Mouse (Mus musculus): ENCODE results near the gene Glt6d1. TPM values are rescaled to one million over a fixed set of nuclear protein-coding genes. Genes with fewer than 3 reads are reported as not detected.
A peak's percentile ranks its signal among the peaks of the same experiment; 100 is the strongest.

Glt6d1 gene
- polyA plus RNA-seq, 1 experiment from 2014 or later, result not detected

GRCm38 (mm10) chr2:25844097-25844496 lies 28.4 kb upstream of the Glt6d1 start:
- H3K9ac ChIP-seq, result no peak overlapping the region
- 0 out of 2 replicates have a peak, but pooled peaks cover 3% of the 10 kb centered on the region for H3K27me3 ChIP-seq
- no peak overlapping the region for H3K4me3 ChIP-seq (replicated peaks)
- no peaks in the 10 kb centered on the region for H3K36me3 ChIP-seq (replicated peaks)
- H3K4me2 ChIP-seq, result no peak overlapping the region
- ATAC-seq (ENCODE audit: low FRiP score), result no peak
- WGBS, result 88% methylated on average over 3 of the region's 3 CpGs
- H3K27ac ChIP-seq, result no peak overlapping the region
- H3K9me3 ChIP-seq, result no peaks in the 10 kb centered on the region
- H3K4me1 ChIP-seq, result no peaks in the 10 kb centered on the region; the same call in none of the 2 replicates

GRCm38 (mm10) chr2:25842758-25843157 lies 27.1 kb upstream of the Glt6d1 start:
- 63% methylated on average over 1 of the region's 1 CpGs for WGBS
- peak overlapping the region; percentile 10; the same call in 1 of the 2 replicates for H3K27ac ChIP-seq

GRCm38 (mm10) chr2:25842161-25842560 lies 26.5 kb upstream of the Glt6d1 start:
- WGBS, result 76% methylated on average over 4 of the region's 4 CpGs
- Histone ChIP-seq H3K9ac (no peak overlapping the region), H3K36me3 (replicated peaks) (no peaks in the 10 kb centered on the region), H3K9me3 (no peaks in the 10 kb centered on the region), H3K27ac (no peak overlapping the region), H3K4me2 (no peak overlapping the region), H3K4me3 (replicated peaks) (no peak overlapping the region), H3K27me3 (0 out of 2 replicates have a peak, but pooled peaks cover 3% of the 10 kb centered on the region), H3K4me1 (no peaks in the 10 kb centered on the region; the same call in none of the 2 replicates)
- no peak for ATAC-seq (ENCODE audit: low FRiP score)

More at GRCm38 (mm10) chr2:25842758-25843157, 27.1 kb upstream of the Glt6d1 start:
- Histone ChIP-seq H3K27me3 (0 out of 2 replicates have a peak, but pooled peaks cover 3% of the 10 kb centered on the region), H3K4me1 (no peaks in the 10 kb centered on the region; the same call in none of the 2 replicates), H3K36me3 (replicated peaks) (no peaks in the 10 kb centered on the region), H3K9me3 (no peaks in the 10 kb centered on the region), H3K4me3 (replicated peaks) (no peak overlapping the region), H3K9ac (no peak overlapping the region), H3K4me2 (no peak overlapping the region)
- ATAC-seq (ENCODE audit: low FRiP score), result no peak

GRCm38 (mm10) chr2:25836291-25836690 lies 20.6 kb upstream of the Glt6d1 start:
- H3K4me1 ChIP-seq, result no peaks in the 10 kb centered on the region
- 0 out of 2 replicates have a peak, but pooled peaks have one; percentile 39 for ATAC-seq (ENCODE audit: low FRiP score)
- H3K36me3 ChIP-seq (replicated peaks), result no peaks in the 10 kb centered on the region
- H3K4me2 ChIP-seq, result no peak overlapping the region
- H3K9ac ChIP-seq, result no peak overlapping the region
- H3K27ac ChIP-seq, result no peak overlapping the region
- no peaks in the 10 kb centered on the region for H3K27me3 ChIP-seq
- no peak overlapping the region for H3K4me3 ChIP-seq (replicated peaks)
- no peaks in the 10 kb centered on the region for H3K9me3 ChIP-seq
- WGBS, result 43% methylated on average over 5 of the region's 5 CpGs

GRCm38 (mm10) chr2:25830786-25831185 lies 15.1 kb upstream of the Glt6d1 start:
- H3K4me3 ChIP-seq (replicated peaks), result no peak overlapping the region
- no peaks in the 10 kb centered on the region for H3K9me3 ChIP-seq
- no peak overlapping the region for H3K27ac ChIP-seq
- H3K4me2 ChIP-seq, result no peak overlapping the region
- WGBS, result 91% methylated on average over 3 of the region's 3 CpGs
- no peaks in the 10 kb centered on the region for H3K27me3 ChIP-seq
- H3K36me3 ChIP-seq (replicated peaks), result no peaks in the 10 kb centered on the region
- H3K4me1 ChIP-seq, result no peaks in the 10 kb centered on the region
- ATAC-seq (ENCODE audit: low FRiP score), result no peak
- no peak overlapping the region for H3K9ac ChIP-seq

GRCm38 (mm10) chr2:25828344-25828947 lies 12.8 kb upstream of the Glt6d1 start:
- no peaks in the 10 kb centered on the region for H3K36me3 ChIP-seq (replicated peaks)
- no peak overlapping the region for H3K4me2 ChIP-seq
- ATAC-seq (ENCODE audit: low FRiP score), result no peak
- no peaks in the 10 kb centered on the region for H3K9me3 ChIP-seq
- no peak overlapping the region for H3K4me3 ChIP-seq (replicated peaks)
- H3K9ac ChIP-seq, result no peak overlapping the region
- WGBS, result 74% methylated on average over 8 of the region's 8 CpGs
- no peaks in the 10 kb centered on the region for H3K27me3 ChIP-seq
- no peak overlapping the region for H3K27ac ChIP-seq
- H3K4me1 ChIP-seq, result no peaks in the 10 kb centered on the region

- no peak overlapping the region for H3K4me2 ChIP-seq
- ATAC-seq (ENCODE audit: low FRiP score), result no peak
- no peak overlapping the region for H3K9ac ChIP-seq
- H3K27me3 ChIP-seq, result no peaks in the 10 kb centered on the region
- no peaks in the 10 kb centered on the region for H3K9me3 ChIP-seq
- H3K36me3 ChIP-seq (replicated peaks), result no peaks in the 10 kb centered on the region
- H3K27ac ChIP-seq, result no peak overlapping the region
- no peaks in the 10 kb centered on the region for H3K4me1 ChIP-seq
- H3K4me3 ChIP-seq (replicated peaks), result no peak overlapping the region
- WGBS, result 92% methylated on average over 3 of the region's 3 CpGs
Measured at GRCm38 (mm10) chr2:25824751-25825150, 9.1 kb upstream of the Glt6d1 start.

- no peak within 1 kb of the TSS for H3K4me3 ChIP-seq (replicated peaks)
- no peaks in the 10 kb centered on the region for H3K36me3 ChIP-seq (replicated peaks)
- 93% methylated on average over 1 of the region's 1 CpGs for WGBS
- no peak within 1 kb of the TSS for H3K4me2 ChIP-seq
- H3K9ac ChIP-seq, result no peak within 1 kb of the TSS
- H3K4me1 ChIP-seq, result no peaks in the 10 kb centered on the region
- no peaks in the 10 kb centered on the region for H3K27me3 ChIP-seq
- no peak within 1 kb of the TSS for H3K27ac ChIP-seq
- no peak for ATAC-seq (ENCODE audit: low FRiP score)
- no peaks in the 10 kb centered on the region for H3K9me3 ChIP-seq
Measured at GRCm38 (mm10) chr2:25822806-25823205, 7.2 kb upstream of the Glt6d1 start, which contains the start of gene Lcn9. Lcn9 (plus strand) TSS chr2:25823153.

GRCm38 (mm10) chr2:25813364-25813763 lies 2.3 kb downstream of the Glt6d1 start:
- Histone ChIP-seq H3K4me1 (no peaks in the 10 kb centered on the region), H3K9ac (no peak overlapping the region), H3K27me3 (0 out of 2 replicates have a peak, but pooled peaks cover 2% of the 10 kb centered on the region), H3K4me2 (no peak overlapping the region), H3K9me3 (no peaks in the 10 kb centered on the region), H3K4me3 (replicated peaks) (no peak overlapping the region), H3K27ac (no peak overlapping the region), H3K36me3 (replicated peaks) (no peaks in the 10 kb centered on the region)
- WGBS, result 83% methylated on average over 5 of the region's 5 CpGs
- ATAC-seq (ENCODE audit: low FRiP score), result no peak

GRCm38 (mm10) chr2:25811711-25812110 lies 3.9 kb downstream of the Glt6d1 start:
- Histone ChIP-seq H3K4me2 (no peak overlapping the region), H3K9ac (no peak overlapping the region), H3K27ac (no peak overlapping the region), H3K27me3 (0 out of 2 replicates have a peak, but pooled peaks cover under 1% of the 10 kb centered on the region), H3K4me3 (replicated peaks) (no peak overlapping the region), H3K9me3 (no peaks in the 10 kb centered on the region), H3K36me3 (replicated peaks) (no peaks in the 10 kb centered on the region), H3K4me1 (no peaks in the 10 kb centered on the region)
- ATAC-seq (ENCODE audit: low FRiP score), result no peak
- WGBS, result 67% methylated on average over 2 of the region's 2 CpGs

- no peak overlapping the region for H3K4me2 ChIP-seq
- WGBS, result 45% methylated on average over 5 of the region's 5 CpGs
- no peaks in the 10 kb centered on the region for H3K36me3 ChIP-seq (replicated peaks)
- no peak overlapping the region for H3K9ac ChIP-seq
- H3K9me3 ChIP-seq, result no peaks in the 10 kb centered on the region
- peaks cover 11% of the 10 kb centered on the region for H3K4me1 ChIP-seq
- H3K27ac ChIP-seq, result no peak overlapping the region
- H3K27me3 ChIP-seq, result no peaks in the 10 kb centered on the region
- H3K4me3 ChIP-seq (replicated peaks), result no peak overlapping the region
- no peak for ATAC-seq (ENCODE audit: low FRiP score)
Measured at GRCm38 (mm10) chr2:25798065-25798464, 17.6 kb downstream of the Glt6d1 start.

- H3K9me3 ChIP-seq, result no peaks in the 10 kb centered on the region
- ATAC-seq (ENCODE audit: low FRiP score), result no peak
- no peak overlapping the region for H3K27ac ChIP-seq
- peaks cover 11% of the 10 kb centered on the region for H3K4me1 ChIP-seq
- H3K9ac ChIP-seq, result no peak overlapping the region
- 48% methylated on average over 2 of the region's 2 CpGs for WGBS
- no peaks in the 10 kb centered on the region for H3K27me3 ChIP-seq
- H3K4me3 ChIP-seq (replicated peaks), result no peak overlapping the region
- no peaks in the 10 kb centered on the region for H3K36me3 ChIP-seq (replicated peaks)
- H3K4me2 ChIP-seq, result no peak overlapping the region
Measured at GRCm38 (mm10) chr2:25797635-25798034, 18.0 kb downstream of the Glt6d1 start.

- H3K27ac ChIP-seq, result no peak overlapping the region
- no peaks in the 10 kb centered on the region for H3K36me3 ChIP-seq (replicated peaks)
- no peak overlapping the region for H3K4me2 ChIP-seq
- ATAC-seq (ENCODE audit: low FRiP score), result no peak
- no peak overlapping the region for H3K4me3 ChIP-seq (replicated peaks)
- H3K9me3 ChIP-seq, result no peaks in the 10 kb centered on the region
- WGBS, result 90% methylated on average over 3 of the region's 3 CpGs
- 0 out of 2 replicates have a peak, but pooled peaks cover 3% of the 10 kb centered on the region for H3K27me3 ChIP-seq
- no peaks in the 10 kb centered on the region for H3K4me1 ChIP-seq
- no peak overlapping the region for H3K9ac ChIP-seq
Measured at GRCm38 (mm10) chr2:25789092-25789491, 26.6 kb downstream of the Glt6d1 start.
